Mouse (Mus musculus) B cell, adult 2 months (primary cell): Measurements from ENCODE around the gene Hao1.

ENCODE experiments used
- DNase-seq, 2 experiments: peaks; one replicate each; pipeline ENCODE4 v3.0.0; 2022

Gene Hao1

DNA sequence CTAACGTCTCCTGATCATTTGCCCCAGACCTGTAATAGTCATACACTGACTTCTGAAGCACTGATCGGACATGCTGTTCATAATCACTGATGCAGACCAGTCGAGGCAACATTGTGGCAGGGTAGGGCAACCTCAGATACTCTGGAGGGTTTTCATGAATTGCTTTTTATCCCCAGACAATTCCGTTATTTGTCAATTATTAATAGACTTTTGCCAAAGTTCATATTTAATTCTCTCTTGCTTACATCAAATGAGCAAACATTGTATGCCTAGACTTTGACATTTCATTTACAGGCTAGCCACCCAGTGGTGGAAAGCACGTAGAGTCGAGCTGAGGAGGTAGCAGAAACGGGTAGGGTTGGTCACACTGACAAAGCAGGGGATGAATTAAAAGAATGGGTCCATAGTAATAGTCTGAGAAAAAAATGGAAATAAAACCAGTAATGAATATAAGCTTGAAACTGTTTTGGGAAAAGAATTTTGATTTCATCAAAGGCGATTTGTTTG, at the start of gene Hao1:
Gene Hao1 (minus strand): TSS at position 148 of the 507 bp plus-strand sequence.
- no peak for DNase-seq

DNA sequence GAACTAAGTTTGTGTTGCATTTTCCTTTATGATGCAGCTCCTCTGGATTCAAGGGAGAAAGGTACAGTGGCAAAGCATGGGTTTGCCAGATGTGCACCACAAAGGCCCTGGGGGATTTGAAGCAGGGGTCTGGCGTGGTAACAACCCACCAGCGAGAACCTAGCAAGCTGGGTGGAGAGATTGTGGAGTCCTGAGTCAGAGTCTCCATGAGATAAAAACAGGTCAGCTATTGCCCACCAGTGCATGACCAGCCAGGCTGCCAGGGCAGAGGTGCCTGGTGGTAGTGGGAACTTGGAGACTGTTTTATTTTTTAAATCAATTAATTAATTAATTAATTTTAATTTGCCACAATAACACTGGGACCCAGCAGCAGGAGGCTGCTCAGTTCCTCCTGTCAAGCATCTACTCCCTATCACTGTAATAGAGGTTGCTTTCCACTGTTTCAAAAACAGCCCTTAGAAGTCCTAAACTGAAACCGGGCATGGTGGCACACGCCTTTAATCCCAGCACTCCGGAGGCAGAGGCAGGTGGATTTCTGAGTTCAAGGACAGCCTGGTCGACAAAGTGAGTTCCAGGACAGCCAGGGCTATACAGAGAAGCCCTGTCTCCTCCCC, 37.0 kb upstream of the Hao1 start:
- no peak for DNase-seq

DNA sequence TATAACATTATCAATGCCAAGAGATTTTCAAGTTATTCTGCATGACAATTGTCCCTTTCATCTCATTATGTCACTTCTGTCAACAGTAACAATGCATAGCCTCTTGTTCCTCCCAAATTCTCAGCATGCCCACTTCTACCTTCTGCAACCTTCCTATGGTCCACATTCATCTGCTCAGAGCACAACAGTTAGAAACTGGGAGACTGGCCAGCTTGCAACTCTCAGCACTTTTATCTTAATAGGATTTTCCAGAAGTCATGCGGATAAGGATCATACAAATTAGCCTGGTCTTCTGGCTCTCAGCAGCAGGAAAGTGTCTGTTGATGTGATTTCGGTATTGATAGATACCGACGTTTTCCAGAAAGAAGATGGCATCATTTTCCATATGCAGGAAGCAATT, 31.1 kb upstream of the Hao1 start:
- no peak for DNase-seq

DNA sequence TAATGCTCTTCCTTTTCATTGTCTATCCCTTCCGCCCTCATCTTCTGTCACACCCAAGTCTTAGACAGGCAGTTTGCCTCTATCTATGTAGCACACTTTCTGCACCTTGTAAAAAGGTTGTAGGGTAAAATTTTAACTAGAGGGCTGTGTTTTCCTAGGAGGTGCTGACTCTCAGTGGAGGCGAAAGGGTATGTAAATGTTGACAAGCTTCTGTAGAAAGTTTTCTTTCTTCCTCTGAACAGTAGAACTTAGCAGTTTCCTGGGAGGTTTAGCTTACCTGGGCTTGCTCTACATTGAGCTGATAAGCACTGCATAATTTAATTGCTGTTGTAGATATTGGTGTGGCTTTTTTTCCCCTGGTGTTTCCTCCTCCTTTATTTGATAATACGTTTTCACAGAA, 5.3 kb upstream of the Hao1 start:
- no peak for DNase-seq

DNA sequence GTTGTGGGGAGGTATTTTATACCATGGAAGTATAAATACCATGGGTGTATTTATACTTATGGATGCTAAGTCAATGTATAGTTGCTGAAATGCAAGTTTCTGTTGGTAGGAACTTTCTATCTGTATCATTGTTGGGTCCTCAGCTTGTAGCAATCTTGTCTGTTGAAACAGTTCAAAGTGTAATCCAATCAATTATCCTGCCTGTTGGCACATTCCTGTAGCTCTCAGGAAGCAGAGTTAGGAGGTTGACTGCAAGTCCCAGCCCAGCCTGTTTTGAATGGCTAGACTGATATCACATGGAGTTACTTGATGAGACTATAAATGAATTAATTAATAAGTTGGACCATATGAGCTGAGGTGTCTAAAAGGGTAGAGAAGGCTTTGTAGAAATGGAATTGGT, 1.8 kb downstream of the Hao1 start:
- DNase-seq = no peak

DNA sequence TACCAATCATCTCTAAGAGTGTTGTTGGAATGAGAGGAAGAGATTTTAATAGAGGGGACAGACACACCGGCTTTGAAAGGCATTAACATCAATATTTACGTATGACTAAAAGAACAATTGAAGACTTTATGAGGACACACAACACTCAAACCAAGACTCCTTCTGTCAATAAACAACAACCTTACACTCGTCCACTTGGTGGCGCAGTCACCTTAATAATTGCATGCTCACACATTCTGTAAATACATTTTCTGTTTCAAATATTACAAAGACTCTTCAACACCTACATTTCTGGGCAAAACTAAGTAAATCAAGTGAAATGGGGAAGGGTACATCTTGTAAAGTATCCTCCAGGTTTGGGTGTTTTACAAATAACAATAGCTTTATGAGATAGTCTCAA, 4.4 kb downstream of the Hao1 start:
- DNase-seq = peak; percentile 49 to 55

DNA sequence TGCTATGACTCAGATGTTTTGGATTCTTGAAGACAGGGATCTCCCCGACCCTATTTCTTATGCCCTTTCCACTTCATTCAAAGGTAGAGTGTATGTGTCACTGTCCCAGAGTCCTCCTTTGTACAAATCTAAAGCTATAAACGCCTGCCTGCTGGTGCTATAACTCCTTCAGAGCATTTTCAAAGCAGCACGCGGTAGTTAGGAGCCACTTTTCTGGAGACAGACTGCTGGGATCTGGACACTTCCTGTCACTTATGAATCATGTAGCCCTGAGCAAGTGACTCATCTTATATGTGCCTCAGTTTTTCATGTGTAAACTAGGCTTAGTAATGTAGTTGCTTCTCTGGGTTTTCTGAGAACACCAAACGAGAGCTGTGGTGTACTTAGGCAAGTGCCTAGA, 9.1 kb downstream of the Hao1 start:
- DNase-seq = no peak

DNA sequence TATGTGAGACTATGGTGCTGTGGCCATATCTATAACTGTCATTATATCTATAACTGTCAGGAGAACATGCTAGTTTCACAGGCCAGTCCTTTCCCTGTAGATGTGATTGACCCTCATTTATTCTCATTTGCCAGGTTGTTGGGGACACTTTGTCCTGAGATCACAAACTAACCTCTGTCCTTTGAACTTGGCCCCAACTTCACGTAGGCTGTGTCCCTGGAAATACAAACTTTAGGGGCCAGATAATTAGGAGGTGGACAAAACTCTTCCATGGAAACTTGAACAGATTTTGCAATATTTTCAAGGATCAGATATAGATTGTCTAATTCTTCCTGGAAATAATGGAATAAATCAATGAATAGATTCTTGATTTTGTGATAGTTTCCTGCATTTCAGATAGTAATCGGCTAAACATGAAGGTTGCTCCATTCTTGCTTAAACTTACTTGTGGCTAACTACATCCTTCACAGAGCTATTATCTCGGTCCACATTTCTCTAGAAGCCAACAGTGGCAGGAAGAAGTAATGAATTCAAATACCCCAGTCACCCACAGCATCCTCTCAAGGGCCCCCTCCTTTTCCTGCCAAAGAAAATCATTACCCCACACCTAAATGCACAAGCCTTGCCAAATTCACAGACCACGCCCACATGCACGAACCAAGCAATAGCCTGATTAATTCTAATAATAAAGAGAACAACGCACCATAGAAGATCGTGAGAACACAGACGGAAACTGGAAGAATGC, 9.7 kb downstream of the Hao1 start:
- no peak for DNase-seq

DNA sequence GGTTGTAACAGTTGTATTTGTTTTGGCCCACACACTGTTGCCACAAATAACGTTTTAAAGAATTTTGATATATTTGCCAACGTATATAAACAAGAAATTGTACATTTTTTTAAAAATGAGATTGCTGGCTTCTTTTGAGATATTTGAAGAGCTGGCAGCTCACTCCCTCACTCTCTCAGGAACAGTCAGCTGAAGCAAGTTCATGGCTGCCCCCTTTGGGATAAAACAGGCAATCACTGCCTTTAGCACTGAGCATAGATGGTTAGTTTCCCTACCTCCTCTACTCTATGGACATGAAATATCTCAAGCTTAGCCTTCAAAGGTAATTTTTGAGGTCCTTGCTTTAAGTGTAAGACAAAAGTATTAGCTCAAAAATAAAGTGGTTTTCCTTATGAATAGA, 10.7 kb downstream of the Hao1 start:
- no peak for DNase-seq

DNA sequence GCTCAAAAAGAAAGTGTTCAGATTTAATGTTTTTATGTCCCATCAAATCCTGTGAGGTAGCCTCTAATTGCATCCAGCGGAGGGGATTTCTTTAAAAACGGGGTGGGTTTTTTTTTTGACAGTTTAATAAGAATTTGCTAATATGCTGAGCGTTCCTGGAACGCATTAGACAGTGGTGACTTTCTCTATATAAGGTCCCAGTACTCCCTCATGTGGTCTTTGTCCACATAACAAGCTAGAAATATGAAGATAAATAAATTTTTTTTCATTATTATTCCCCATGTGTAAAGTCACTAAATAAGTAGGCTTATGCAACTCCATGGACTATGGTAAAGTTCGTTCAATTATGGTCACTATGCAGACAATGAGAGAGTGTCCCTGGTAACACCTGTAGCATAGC, 13.1 kb downstream of the Hao1 start:
- DNase-seq = no peak

DNA sequence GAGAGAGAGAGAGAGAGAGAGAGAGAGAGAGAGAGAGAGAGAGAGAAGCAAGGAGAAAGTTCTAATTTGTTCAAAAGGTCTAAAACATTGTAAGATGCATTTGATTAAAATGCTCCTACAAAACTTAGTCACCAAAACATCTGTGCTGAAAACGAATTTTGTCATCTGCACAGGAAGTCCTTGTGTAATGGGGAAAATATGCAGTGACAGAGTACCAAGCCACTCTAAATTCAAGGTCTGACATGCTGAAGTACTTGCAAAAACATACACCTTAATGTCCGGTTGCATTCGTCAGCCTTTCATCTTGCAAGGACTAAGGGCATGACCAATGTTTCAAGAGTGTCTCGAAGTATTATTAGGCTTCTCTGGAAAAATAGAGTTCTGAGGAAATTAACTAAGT, 15.7 kb downstream of the Hao1 start:
- DNase-seq = no peak

DNA sequence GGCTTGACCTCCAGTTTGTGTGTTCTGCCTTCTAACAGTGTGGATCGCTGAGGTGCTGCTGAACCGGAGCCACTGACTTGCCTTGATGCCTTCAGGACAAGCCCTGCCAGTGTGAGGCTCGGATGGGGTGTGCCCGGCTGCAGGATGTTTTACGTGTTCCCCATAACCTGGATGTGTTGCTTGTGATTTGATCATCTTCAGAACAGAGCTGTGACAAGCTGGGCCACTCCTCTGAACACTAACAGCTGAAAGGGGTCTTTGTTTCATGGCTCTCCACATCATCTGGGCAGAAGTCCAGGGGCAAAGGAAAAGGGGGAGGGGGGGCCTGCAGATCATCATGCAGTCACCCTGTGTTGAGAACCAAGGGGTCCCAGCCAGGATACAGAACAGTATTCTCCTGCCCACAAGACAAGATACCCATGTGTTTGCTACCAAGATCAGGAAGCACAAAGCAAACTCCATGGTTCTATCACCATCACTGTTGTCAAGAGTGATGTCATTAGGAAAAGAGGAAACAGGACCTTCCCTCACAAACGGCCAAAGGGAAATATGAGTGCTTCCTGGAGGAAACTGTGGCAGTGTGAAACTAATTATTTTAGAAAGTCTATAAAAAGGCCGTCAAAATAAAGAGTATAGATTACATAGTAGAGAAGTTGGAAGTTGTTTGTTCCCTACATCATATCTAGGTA, 25.9 kb downstream of the Hao1 start:
- no peak for DNase-seq

DNA sequence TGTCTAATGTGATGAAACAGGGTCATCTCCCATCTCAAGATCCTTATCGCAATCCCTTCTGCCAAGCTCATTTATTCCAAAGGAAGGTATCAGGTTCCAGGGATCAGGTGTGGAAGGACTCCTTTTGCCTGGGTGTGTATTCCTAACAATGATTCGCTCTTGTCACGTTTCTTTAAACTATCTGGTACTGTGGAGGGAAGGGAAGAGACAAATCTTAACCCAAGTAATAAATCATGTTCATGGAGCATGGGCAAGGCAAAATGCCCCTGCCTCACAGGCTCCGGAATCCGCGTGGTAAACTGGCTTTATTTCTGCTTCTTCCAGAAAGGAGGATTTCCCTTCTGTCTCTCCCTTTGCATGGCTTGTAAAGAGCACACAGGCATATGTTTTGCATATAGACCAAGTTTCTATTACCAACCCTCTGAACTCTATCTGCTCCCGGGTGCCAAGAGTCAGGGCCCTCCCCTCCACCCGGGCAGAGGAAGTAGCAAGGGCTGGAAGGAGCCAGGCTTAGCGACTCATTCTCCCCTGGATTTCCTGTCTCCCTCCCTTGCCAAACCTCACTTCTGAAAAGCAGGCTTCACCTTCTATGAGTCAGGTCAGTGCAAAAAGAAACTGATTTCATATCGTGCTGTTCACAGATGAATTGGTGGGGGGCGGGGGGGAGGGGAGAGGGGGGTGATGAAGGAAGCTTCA, 26.6 kb downstream of the Hao1 start:
- DNase-seq = no peak

DNA sequence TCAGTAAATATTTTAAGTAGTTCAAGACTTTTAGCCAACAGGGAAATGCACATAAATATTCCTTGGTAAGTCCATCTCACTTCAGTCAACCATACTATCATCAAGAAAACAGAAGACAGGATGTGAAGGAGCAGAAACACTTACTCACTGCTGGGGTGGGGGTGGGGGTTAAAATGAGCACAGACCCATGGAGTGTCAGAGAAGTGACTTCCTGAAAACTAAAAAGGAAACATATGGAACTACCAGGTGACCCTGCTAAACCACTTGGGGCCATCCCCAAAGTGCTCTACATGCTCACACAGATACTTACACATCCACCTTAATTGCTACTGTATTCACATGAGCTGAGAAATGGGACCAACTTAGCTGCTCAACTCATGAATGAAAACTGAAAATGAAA, 36.1 kb downstream of the Hao1 start:
- no peak for DNase-seq

DNA sequence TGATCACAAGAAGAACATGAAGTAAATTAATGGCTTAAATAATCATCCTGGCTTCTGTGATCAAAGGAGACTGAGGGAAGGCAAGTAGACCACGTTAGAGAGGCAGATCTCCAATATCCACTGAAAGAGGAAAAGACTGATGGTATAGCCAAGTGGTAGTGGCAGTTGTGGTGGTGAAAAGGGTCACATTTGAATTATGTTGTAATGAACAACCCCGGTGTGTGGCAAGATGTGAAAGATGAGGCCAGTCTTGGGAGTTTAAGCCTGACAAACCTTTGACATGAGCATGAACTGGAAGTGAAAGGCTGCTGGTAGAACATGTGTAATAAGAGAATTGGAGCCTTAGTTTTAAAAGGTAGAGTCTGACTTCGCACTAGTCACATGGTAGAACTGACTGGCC, 54.4 kb downstream of the Hao1 start:
- no peak for DNase-seq

DNA sequence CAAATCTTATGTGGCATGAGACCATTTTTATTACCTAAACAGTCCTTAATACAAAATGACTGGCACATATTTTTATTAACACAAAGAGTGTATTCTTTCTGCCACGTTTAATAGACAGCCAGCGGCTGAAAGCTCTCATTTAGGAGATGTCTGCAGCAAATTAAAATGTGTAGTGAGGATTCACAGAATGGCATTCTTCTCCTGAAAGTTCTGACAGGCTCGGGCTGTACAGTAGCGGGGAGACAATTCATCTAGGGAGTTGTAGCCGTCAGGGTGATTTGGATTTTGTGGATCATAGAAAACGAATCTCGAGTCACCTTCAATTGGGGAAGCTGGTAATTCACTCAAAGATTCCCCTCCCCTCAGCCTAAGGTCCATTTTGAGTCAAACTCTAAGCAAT, 55.7 kb downstream of the Hao1 start:
- DNase-seq = no peak

DNA sequence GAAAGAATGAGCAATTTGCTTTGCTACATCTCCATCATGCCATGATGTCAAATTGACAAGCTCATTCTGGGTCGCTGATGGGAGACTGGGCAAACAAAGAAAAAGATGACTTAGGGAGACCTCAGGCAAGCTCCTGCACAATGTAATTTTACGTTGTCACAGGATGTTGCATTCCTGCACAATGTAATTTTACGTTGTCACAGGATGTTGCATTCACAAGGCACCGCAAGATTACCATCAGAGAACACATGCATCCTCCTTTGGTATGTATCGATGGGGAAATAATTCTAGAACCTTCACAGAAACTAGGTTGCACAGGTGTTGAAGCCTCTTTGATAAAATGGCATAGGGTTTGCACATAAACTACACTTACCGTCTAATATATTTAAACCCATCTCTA, 65.5 kb downstream of the Hao1 start:
- no peak for DNase-seq

DNA sequence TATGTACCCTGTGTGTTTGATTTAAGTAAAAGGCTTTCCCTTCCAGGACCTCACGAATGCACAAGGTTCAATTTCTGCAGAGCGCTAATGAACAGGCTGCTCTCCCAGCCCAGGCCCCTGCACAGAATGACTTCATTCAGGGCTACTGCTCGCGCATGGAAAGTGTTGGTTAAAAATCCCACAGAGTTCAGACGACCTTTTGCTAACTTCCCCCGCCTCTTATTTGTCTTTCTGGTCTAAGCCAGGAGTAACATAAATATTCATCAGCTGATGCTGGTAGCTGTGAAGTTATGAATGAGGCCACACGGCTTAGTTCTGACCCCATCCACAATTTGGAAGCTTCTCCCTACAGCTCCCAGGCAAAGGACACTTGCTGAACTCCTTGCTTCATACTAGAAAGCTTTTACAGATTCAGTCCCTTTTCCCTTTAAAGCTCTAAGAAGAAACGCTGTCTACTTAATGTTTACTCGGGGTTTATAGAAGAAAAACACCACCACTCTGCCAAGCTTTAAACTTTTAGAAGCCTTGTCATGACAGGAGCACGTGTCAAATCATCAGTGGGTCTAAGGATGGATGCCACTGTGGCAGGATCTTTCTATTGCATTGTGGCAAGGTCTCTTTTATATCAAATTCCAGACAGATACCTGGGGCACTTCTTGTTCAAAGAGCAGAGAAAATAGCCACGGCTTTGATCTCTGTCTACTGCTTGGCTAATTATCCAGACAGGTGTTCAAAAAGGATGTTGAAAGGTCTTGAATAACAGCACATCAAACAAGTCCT, 67.9 kb downstream of the Hao1 start:
- no peak for DNase-seq

DNA sequence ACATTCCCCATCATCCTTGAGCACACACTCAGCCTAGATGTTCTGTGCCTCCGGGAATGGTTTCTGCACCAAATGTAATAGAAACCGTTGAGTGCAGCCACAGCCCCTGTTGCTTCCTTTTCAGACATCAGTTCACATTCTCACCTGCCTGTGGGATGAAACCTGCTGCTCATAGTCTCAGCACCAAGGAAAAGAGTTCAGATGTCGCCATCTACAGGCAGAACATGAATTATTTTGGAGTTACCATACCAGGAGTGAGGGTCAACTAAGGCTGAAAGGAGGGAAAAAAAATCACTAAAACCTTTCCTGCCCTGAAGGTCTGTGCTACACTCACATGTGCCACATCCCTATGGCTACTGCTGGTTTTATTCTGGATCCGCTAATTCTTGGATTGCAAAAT, 71.5 kb downstream of the Hao1 start:
- no peak for DNase-seq

DNA sequence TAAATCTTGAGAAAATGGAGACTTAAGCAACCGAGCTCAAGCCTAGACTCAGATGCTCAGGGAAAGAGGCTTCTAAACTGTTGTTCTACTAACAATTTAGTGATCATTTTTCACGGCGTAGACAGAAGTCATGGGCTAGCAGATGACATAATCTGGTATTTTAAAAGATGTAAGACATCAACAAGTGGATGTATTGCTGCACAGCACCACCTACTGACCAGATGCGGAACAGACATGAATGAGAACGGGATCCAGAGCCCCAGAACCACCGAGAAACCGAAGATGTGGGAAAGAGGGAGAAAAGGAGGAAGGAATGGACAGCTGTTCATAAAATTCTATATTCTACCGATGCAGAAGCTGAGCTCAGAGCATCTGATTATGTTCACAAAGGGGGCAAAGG, 72.4 kb downstream of the Hao1 start:
- peak; percentile 2 to 11 for DNase-seq

DNA sequence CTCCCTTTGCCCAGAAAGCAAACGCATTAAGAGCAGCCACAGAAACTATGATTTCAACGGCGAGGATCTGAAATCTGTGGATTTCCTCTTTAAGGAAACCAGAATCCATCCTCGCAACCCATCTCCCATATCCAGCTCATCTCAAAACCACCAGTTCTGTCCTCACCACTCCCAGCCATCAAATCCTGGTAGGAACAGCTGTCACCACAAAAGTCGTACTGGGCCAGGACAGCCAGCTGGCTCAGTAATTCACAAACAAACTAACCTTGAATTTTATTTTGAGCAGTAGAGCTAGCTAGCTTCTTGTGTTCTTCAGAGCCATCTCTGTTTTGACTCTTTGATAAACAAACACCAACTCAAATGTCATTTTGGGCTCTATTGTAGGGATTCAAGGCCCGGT, 73.0 kb downstream of the Hao1 start:
- no peak for DNase-seq

DNA sequence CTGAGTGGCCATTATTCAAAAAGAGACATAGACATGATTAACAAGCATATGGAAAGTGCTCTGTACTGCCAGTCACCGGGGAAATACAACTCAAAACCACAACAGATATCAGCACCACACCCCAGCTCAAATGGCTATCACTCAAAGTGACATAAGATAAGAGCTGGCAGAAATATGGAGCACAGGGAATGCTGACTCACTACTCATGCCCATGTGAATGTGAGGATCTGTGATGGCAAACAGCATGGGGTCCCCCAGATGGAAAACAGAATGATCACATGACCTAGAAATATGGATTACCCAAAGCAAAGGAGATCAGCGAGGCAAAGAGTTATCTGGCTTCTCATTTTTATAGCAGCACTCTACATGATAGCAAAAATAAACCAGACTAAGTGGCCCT, 89.0 kb downstream of the Hao1 start:
- no peak for DNase-seq

DNA sequence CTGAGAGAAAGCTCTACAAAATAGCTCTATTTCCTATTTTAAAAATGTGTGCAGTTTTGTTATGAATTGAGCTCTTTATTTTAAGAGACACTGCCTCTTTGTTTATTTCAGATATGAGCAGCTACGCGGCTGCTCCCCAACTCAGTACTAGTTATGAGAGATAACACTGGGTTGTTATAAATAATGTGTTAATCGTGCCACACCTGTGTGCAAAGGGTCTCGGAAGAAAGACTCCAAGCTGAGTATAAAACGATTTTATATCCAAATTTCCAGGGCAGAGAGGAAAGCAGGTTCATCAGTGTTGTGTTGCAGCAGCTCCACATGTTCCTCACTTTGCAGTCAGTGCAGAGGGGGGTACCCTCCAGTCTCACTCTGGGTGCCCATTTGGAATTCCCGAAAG, 91.8 kb downstream of the Hao1 start:
- DNase-seq = no peak
